Mouse (Mus musculus) right cerebral cortex, postnatal 36 days (tissue): ENCODE measurements around the gene Ints6.

Experiments
- DNase-seq, 2 experiments: peaks; one replicate each; pipeline ENCODE4 v3.0.0; 2022; ENCODE audit warnings: low spot score in 2 of 2, mixed read lengths in 1 of 2

Ints6 gene

GRCm38 (mm10) chr14:62761036-62761881 is at the start of gene Ints6:
TSS of gene Ints6 (minus strand) at chr14:62761169.
- DNase-seq = peak; percentile 99 to 100

GRCm38 (mm10) chr14:62808661-62809523 is 47.9 kb upstream of the Ints6 start:
- DNase-seq = no peak

- no peak for DNase-seq
Measured at GRCm38 (mm10) chr14:62806921-62807320, 46.0 kb upstream of the Ints6 start.

- DNase-seq = no peak
Measured at GRCm38 (mm10) chr14:62803204-62803603, 42.2 kb upstream of the Ints6 start.

GRCm38 (mm10) chr14:62800791-62801190 is 39.8 kb upstream of the Ints6 start:
- peak; percentile 11 to 41 for DNase-seq

GRCm38 (mm10) chr14:62798608-62799101 is 37.7 kb upstream of the Ints6 start:
- no peak for DNase-seq

- DNase-seq = no peak
Measured at GRCm38 (mm10) chr14:62795719-62796118, 34.8 kb upstream of the Ints6 start.

- no peak for DNase-seq
Measured at GRCm38 (mm10) chr14:62789282-62789681, 28.3 kb upstream of the Ints6 start.

GRCm38 (mm10) chr14:62782981-62783380 is 22.0 kb upstream of the Ints6 start:
- DNase-seq = no peak

GRCm38 (mm10) chr14:62780520-62781316 is 19.7 kb upstream of the Ints6 start:
- DNase-seq = no peak

GRCm38 (mm10) chr14:62778095-62778494 is 17.1 kb upstream of the Ints6 start:
- no peak for DNase-seq

GRCm38 (mm10) chr14:62775034-62775433 is 14.1 kb upstream of the Ints6 start:
- DNase-seq = no peak

- DNase-seq = no peak
Measured at GRCm38 (mm10) chr14:62774246-62774645, 13.3 kb upstream of the Ints6 start.

- DNase-seq = no peak
Measured at GRCm38 (mm10) chr14:62773766-62774165, 12.8 kb upstream of the Ints6 start.

- DNase-seq = no peak
Measured at GRCm38 (mm10) chr14:62765398-62765797, 4.4 kb upstream of the Ints6 start.

GRCm38 (mm10) chr14:62764371-62764770 is 3.4 kb upstream of the Ints6 start:
- DNase-seq = no peak

- no peak for DNase-seq
Measured at GRCm38 (mm10) chr14:62761943-62762342, 974 bp upstream of the Ints6 start.

- DNase-seq = peak; percentile 29 to 39
Measured at GRCm38 (mm10) chr14:62760321-62761035, 491 bp downstream of the Ints6 start.

- DNase-seq = peak; percentile 32 to 39
Measured at GRCm38 (mm10) chr14:62759771-62760320, 1.1 kb downstream of the Ints6 start.

- DNase-seq = no peak
Measured at GRCm38 (mm10) chr14:62758714-62759113, 2.3 kb downstream of the Ints6 start.
